Mouse (Mus musculus) midbrain, embryonic 16.5 days (tissue): ENCODE measurements at regions not wholly inside any gene's neighbourhood (a gene's known extent, or its start where the extent isn't known, plus 50 kb on each side); places are given as distances from the start of the nearest gene placed in this dataset.

Source experiments
- ATAC-seq: fragments of 200-750 bp; cut with Nextera tagmentation; 2 replicates; pipeline ENCODE4 v1.8.0; 2017; ENCODE audit warnings: moderate TSS enrichment
- H3K27ac ChIP-seq: fragments of 300-500 bp; sonication (generic); 2 replicates; pipeline ENCODE4 v1.5.1; 2014; ENCODE audit warnings: mild to moderate bottlenecking, low read length, mixed read lengths
- H3K27me3 ChIP-seq: fragments of 300-500 bp; sonication (generic); 2 replicates; pipeline ENCODE4 v1.6.1; 2014; ENCODE audit warnings: low read depth, low read length, mixed read lengths; ENCODE audit not compliant: control insufficient read depth, insufficient read depth
- H3K36me3 ChIP-seq: fragments of 300-500 bp; sonication (generic); 2 replicates; pipeline ENCODE4 v1.6.1; 2014; ENCODE audit warnings: mild to moderate bottlenecking, low read length, moderate library complexity, mixed read lengths; ENCODE audit not compliant: control insufficient read depth, insufficient read depth
- H3K4me1 ChIP-seq: fragments of 300-500 bp; sonication (generic); 2 replicates; pipeline ENCODE4 v1.6.1; 2014; ENCODE audit warnings: mild to moderate bottlenecking, low read length, mixed read lengths; ENCODE audit not compliant: control insufficient read depth, insufficient read depth
- H3K4me2 ChIP-seq: fragments of 300-500 bp; sonication (generic); 2 replicates; pipeline ENCODE4 v1.6.1; 2014; ENCODE audit warnings: mild to moderate bottlenecking, low read length, mixed read lengths
- H3K4me3 ChIP-seq: fragments of 300-500 bp; sonication (generic); 2 replicates; pipeline ENCODE4 v1.5.1; 2014; ENCODE audit warnings: low read depth, mild to moderate bottlenecking, low read length, moderate library complexity, mixed read lengths
- H3K9ac ChIP-seq: fragments of 300-500 bp; sonication (generic); 2 replicates; pipeline ENCODE4 v1.6.1; 2014; ENCODE audit warnings: low read depth, low read length, mixed read lengths
- H3K9me3 ChIP-seq: fragments of 300-500 bp; sonication (generic); replicated peaks from 2 replicates; pipeline ENCODE4 v1.6.1; 2014; ENCODE audit warnings: mild to moderate bottlenecking, low read length, mixed read lengths; ENCODE audit not compliant: control insufficient read depth, poor library complexity, severe bottlenecking
- WGBS: fragments of 180-500 bp; shearing (Covaris S2); extraction: QIAGEN DNeasy Blood & Tissue Kit; methylation state at CpG from one replicate; pipeline ENCODE4 v1.1.7; 2014; 5-methylcytosine and 5-hydroxymethylcytosine counted together

DNA sequence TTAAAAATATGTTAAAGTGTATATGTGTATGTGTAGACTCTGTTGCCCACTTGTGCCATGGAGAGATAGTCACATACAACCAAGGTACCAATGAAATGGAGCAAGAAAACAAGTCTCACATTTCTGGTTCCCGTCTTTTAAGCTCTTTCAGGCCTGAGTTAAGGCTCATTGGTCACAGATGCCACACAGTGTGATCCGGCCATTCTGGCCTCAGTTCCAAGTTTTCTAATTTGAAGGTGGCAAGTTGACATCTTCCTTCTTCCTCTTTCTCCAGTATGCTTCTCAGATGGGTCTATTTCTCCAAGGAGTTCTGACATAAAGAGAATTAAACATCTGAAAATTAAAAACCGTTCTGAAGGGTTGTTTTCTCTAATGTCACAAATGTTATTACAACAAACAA, 66.9 kb upstream of the Zfp703 start:
- no peaks in the 10 kb centered on the region for H3K9me3 ChIP-seq
- H3K4me1 ChIP-seq, result no peaks in the 10 kb centered on the region
- no peaks in the 10 kb centered on the region for H3K27me3 ChIP-seq
- 87% methylated on average over 3 of the region's 3 CpGs for WGBS
- no peak overlapping the region for H3K4me2 ChIP-seq
- H3K36me3 ChIP-seq, result no peaks in the 10 kb centered on the region
- no peak for ATAC-seq
- no peak overlapping the region for H3K4me3 ChIP-seq
- H3K27ac ChIP-seq, result no peak overlapping the region
- no peak overlapping the region for H3K9ac ChIP-seq

DNA sequence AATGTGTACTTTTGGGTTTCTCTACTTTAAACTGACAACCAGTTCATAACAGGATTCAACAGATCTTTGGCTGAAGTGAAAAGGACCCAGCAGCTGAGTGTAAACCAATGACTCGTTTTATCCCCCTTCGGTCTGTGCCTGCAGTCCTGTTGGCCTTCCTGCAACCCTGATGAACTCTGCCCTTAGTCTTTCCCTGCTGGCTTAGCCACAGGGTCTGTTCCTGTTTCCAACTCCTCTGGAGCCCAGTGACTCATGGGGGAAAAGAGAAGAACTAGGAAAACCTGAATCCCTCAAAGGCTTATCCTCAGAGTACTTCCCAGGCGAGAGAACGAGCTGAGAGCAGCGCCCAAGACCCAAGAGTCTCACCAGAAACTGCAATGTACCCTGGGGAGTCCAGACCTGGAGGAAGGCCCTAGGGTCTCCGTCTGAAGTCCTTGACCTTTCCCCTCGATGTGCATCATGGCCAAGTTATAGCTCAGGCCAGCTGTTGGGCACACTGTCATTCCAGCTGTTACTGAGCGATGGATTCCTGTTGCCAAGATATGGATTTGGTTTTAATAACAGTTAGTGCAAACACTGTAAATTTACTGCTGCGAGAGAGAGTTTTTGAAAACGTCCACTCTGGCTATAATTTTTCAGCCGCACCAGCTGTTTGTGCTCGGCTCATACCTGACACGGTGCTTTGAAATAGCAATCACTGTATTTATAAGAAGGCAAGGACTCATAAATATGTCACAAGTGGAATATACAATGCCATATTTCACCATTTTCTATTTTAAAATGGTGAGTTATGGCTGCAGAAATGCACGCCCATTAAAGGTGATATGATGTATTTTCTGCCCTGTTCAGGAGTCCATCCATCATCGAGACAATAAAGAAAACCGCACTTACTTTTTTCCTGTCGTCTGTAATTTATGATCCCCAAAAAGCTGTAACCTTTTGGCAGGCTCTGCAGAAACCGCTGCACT, 63.3 kb upstream of the Zfp703 start:
- ATAC-seq, result no peak
- Histone ChIP-seq H3K4me1 (no peaks in the 10 kb centered on the region), H3K36me3 (no peaks in the 10 kb centered on the region), H3K9ac (no peak overlapping the region), H3K4me2 (no peak overlapping the region), H3K27me3 (no peaks in the 10 kb centered on the region), H3K4me3 (no peak overlapping the region), H3K9me3 (no peaks in the 10 kb centered on the region), H3K27ac (no peak overlapping the region)
- 84% methylated on average over 18 of the region's 18 CpGs for WGBS

DNA sequence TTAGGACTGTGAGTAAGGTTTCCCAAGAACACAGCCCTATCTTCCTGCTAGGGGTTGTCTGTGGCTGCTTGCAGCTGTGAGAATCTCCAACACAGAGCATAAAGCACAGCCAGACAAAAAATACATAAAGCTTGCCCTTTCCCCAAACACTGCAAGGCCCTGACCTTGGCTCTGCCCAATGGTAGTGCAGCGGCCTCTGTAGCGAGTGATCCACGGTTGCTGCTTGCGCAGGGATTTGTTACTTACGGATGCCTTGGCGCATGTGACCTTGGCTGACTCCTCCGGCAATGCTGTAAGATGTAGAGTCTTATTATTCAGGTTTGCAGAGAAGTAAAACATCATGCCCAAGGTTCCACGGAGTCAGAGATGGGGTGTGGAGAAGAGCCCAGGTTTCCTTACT, 61.4 kb upstream of the Zfp703 start:
- H3K36me3 ChIP-seq, result no peaks in the 10 kb centered on the region
- H3K4me3 ChIP-seq, result no peak overlapping the region
- H3K9ac ChIP-seq, result no peak overlapping the region
- H3K27me3 ChIP-seq, result no peaks in the 10 kb centered on the region
- H3K4me1 ChIP-seq, result no peaks in the 10 kb centered on the region
- 78% methylated on average over 8 of the region's 8 CpGs for WGBS
- no peak for ATAC-seq
- H3K9me3 ChIP-seq, result no peaks in the 10 kb centered on the region
- no peak overlapping the region for H3K27ac ChIP-seq
- no peak overlapping the region for H3K4me2 ChIP-seq

DNA sequence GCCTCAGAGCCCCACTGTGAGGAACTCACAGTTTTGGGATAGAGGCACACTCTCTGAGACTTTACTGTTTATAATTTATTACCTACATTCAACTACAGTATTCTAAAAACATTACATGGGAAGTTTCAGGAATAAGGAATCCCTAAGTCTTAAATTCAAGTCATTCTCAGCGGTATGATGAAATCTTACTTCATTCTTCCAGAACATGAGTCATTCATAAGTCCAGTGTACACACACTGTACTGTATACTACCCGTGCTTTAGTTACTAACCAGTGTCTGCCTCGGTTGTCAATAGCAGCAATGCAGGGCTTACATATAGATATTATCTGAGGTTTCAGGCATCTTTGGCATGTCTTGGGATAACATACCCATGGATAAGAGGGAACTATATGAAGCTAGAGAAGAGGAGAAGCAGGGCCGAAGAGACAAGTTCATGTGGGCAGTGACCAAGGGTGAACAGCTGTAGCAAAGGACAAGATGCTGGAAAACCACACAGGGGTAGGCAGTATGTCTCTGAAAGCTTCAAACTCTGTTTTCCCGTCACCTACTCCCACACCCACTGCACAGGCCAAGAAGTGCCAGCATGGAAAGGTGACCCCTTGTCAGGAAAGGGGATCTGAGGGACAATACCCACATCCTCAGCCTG, 55.5 kb upstream of the Zfp703 start:
- H3K36me3 ChIP-seq, result no peaks in the 10 kb centered on the region
- H3K4me3 ChIP-seq, result no peak overlapping the region
- 94% methylated on average over 5 of the region's 5 CpGs for WGBS
- no peaks in the 10 kb centered on the region for H3K27me3 ChIP-seq
- no peak overlapping the region for H3K4me2 ChIP-seq
- no peak overlapping the region for H3K27ac ChIP-seq
- H3K9me3 ChIP-seq, result no peaks in the 10 kb centered on the region
- no peak overlapping the region for H3K9ac ChIP-seq
- no peaks in the 10 kb centered on the region for H3K4me1 ChIP-seq
- ATAC-seq, result no peak

DNA sequence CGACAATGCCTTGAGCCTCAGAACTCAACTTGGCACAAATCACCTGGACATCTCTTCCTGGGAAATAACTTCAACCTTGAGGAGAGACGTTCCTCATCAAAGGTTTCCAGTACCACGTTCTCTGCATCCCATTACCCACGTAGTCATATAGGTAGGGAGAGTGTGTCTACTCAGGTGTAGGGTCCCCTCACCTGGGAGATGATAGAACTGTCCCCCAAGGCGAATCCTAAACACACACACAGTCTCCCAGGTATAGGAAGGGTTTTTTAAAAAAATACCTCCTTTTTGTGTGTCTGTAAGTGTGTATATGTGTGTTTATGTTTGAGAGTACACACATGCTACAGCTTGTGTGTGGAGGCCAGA, 55.0 kb upstream of the Zfp703 start:
- WGBS, result 87% methylated on average over 5 of the region's 5 CpGs
- ATAC-seq, result no peak
- Histone ChIP-seq H3K36me3 (no peaks in the 10 kb centered on the region), H3K4me1 (no peaks in the 10 kb centered on the region), H3K4me3 (no peak overlapping the region), H3K4me2 (no peak overlapping the region), H3K27me3 (no peaks in the 10 kb centered on the region), H3K9me3 (no peaks in the 10 kb centered on the region), H3K9ac (no peak overlapping the region), H3K27ac (no peak overlapping the region)

DNA sequence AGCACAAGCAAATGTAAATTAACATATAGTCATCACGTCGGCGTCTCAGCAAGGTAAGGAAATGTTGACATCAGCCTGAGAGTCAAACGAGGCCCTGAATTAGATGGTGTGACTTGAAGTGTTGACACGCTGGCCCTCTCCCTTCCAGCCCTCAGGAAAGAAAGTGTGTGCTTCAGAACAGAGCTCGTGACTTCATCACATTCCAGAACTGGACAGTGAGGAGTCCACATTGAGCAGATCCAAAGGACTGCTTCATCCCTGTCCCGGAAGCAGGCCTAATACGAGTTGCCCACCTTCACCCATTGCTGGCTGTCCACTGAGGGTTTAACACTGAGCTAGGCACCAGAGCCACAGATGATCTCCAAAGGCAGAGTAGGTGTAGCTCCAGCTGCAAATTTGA, 54.0 kb upstream of the Zfp703 start:
- ATAC-seq, result no peak
- Histone ChIP-seq H3K27me3 (no peaks in the 10 kb centered on the region), H3K4me3 (no peak overlapping the region), H3K27ac (no peak overlapping the region), H3K4me2 (no peak overlapping the region), H3K9me3 (no peaks in the 10 kb centered on the region), H3K4me1 (no peaks in the 10 kb centered on the region), H3K9ac (no peak overlapping the region), H3K36me3 (no peaks in the 10 kb centered on the region)
- WGBS, result 88% methylated on average over 8 of the region's 8 CpGs
